Mouse (Mus musculus): ENCODE data around the gene Bnip3.

DNA sequence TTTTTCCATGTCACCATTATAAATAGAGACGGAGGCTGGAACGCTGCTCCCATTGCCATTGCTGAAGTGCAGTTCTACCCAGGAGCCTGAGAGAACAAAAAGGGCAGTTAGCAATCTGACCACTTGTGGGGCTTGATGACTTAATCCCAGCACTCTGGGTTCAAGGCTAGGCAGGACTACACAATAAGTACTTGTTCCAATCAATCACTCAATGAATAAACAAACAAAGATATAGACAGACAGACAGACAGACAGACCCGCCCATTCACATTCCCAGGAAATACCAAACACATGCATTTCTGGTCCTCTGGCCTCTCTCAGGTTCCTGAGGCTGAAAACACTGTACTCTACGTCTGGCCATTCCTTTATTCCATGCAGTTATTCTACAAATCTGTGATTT, 10.6 kb downstream of the Bnip3 start:
- TF ChIP-seq CTCF (IDR thresholded peaks at IDR 0.05; ENCODE audit: control insufficient read depth, insufficient read depth, low read length) (no peak), POLR2A (IDR thresholded peaks at IDR 0.05; ENCODE audit: borderline replicate concordance, control insufficient read depth, low read depth, low read length) (no peak)
